ENCODE assay signal across 23 mouse cellular contexts in the genomic region with DNA sequence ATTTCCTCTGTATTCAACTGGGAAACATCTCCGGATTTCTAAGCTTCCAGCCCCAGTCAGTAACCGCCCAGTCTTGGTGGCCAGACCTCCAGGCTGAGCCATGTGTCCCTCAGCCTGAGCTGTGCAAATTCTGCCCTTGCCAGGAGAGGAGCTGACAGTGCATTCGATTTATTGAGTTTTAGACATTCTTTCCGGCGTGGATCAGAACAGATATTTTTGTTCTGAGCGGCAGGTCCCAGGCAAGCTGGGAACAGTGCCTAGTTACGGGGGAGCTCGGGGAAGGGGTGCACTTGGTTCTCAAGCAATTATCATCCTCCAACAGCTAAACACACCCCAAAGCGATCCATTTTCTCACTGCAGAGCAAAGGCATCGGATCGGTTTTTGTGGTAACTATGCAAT. TPM values are rescaled to one million over a fixed set of nuclear protein-coding genes. Genes with fewer than 3 reads are reported as not detected.
DNase-seq lines count a peak whose midpoint lies in the region; ATAC-seq and TF ChIP-seq lines count a peak whose summit lies in the region.
"Had no signal": no experiment of that assay in that cellular context is flagged by ENCODE, and none has a peak within 500 bp of the region (broad histone marks: within the 10 kb centered on the region; RNA-seq: fewer than 3 reads in every experiment).

No protein-coding gene starts in this region.

- H3K27ac ChIP-seq in layer of hippocampus, adult 2 months = peak overlapping the region; percentile 78
- H3K27ac ChIP-seq: heart, adult 2 months; hindbrain, embryonic 15.5 days; kidney, embryonic 15.5 days; stomach, postnatal 0 days had no signal

- ATAC-seq in frontal cortex, adult (ENCODE audit: low TSS enrichment) = peak; percentile 47
- ATAC-seq: intestine, postnatal 0 days had no signal

- no peak for TF ChIP-seq CTCF in layer of hippocampus, adult 2 months (conservative IDR thresholded peaks at IDR 0.05)

- DNase-seq in frontal cortex, postnatal 25 days (ENCODE audit: low spot score in 2 of 2) = no peak
- peak; percentile 16 to 21 for DNase-seq in right cerebral cortex, adult 2 months (ENCODE audit: low spot score in 2 of 2)
- DNase-seq in right cerebral cortex, postnatal 14 days = no peak
- peak; percentile 39 to 60 for DNase-seq in layer of hippocampus, adult 2 months (ENCODE audit: low spot score in 2 of 2)
- no peak for DNase-seq in cerebellum, postnatal 4 days (ENCODE audit: low spot score in 2 of 2)
- no peak for DNase-seq in embryo, embryonic 10 days (ENCODE audit: low spot score)
- DNase-seq: cerebellum, adult 11-12 months; cerebellum, postnatal 14 days; gastrocnemius, postnatal 14 days; heart, adult 2 months; heart, postnatal 36 days; lung, embryonic 14.5 days; lung, postnatal 4 days; thymus, postnatal 25 days had no signal

- peak overlapping the region; percentile 11 for H3K4me3 ChIP-seq in layer of hippocampus, adult 2 months
- H3K4me3 ChIP-seq: heart, adult 2 months; hindbrain, embryonic 15.5 days; kidney, embryonic 15.5 days had no signal

RNA-seq across cellular contexts. Expression of a gene that starts 9.2 kb away (rescaled TPM):
- not detected for total RNA-seq in layer of hippocampus, adult 2 months (2021)
- total RNA-seq: left cerebral cortex, postnatal 36 days; midbrain, postnatal 0 days; neutrophil, adult 5-6 weeks had no signal

RNA-seq across cellular contexts. Expression of a gene that starts 24.3 kb away (rescaled TPM):
- total RNA-seq in layer of hippocampus, adult 2 months (2021) = not detected
- total RNA-seq: G1E; gastrocnemius, postnatal 14 days; midbrain, postnatal 0 days; neutrophil, adult 5-6 weeks had no signal

Comparison
In these comparisons a context has a peak if more than half of its experiments do, and no peak if none do; other contexts are left out.
1. DNase-seq: peak in right cerebral cortex, adult 2 months (2 of 2) and layer of hippocampus, adult 2 months (2 of 2); none in frontal cortex, postnatal 25 days (0 of 2), right cerebral cortex, postnatal 14 days (single experiment), cerebellum, postnatal 4 days (0 of 2) and embryo, embryonic 10 days (single experiment).